Mouse (Mus musculus) ES-Bruce4 (cell line): Measurements from ENCODE around the gene Ptges3. TPM values are rescaled to one million over a fixed set of nuclear protein-coding genes. Genes with fewer than 3 reads are reported as not detected.
"Not testable (repeated sequence)": the region's sequence is repeated elsewhere in the genome, so short reads cannot be mapped to it uniquely, and the experiment has no call there.

Experiments used
- H3K27ac ChIP-seq: 2 replicates; pipeline ENCODE4 v1.5.1; 2012; ENCODE audit warnings: low read length, inconsistent platforms; ENCODE audit not compliant: insufficient read depth
- H3K27me3 ChIP-seq: 2 replicates; pipeline ENCODE4 v1.6.1; 2012; ENCODE audit warnings: mild to moderate bottlenecking, low read length, inconsistent platforms; ENCODE audit not compliant: control insufficient read depth, poor library complexity, insufficient read depth, severe bottlenecking
- H3K36me3 ChIP-seq: 2 replicates; pipeline ENCODE4 v1.6.1; 2012; ENCODE audit warnings: inconsistent platforms, mild to moderate bottlenecking, low read length, moderate library complexity; ENCODE audit not compliant: control insufficient read depth, poor library complexity, insufficient read depth, severe bottlenecking
- H3K4me1 ChIP-seq: one replicate; pipeline ENCODE4 v1.8.1; 2011; ENCODE audit warnings: low read length; ENCODE audit not compliant: control insufficient read depth, insufficient read depth
- H3K4me3 ChIP-seq: 2 replicates; pipeline ENCODE4 v1.5.1; 2011; ENCODE audit warnings: low read depth, mild to moderate bottlenecking, low read length
- H3K9ac ChIP-seq: 2 replicates; pipeline ENCODE4 v1.6.1; 2012; ENCODE audit warnings: low read depth, mild to moderate bottlenecking, inconsistent platforms; ENCODE audit not compliant: poor library complexity, severe bottlenecking
- H3K9me3 ChIP-seq: replicated peaks from 2 replicates; pipeline ENCODE4 v1.6.1; 2012; ENCODE audit warnings: mild to moderate bottlenecking, low read length, inconsistent platforms; ENCODE audit not compliant: control insufficient read depth, poor library complexity, insufficient read depth, severe bottlenecking
- CTCF ChIP-seq: IDR thresholded peaks from one replicate; pipeline ENCODE4 v1.8.1; 2011; ENCODE audit warnings: low read depth, low read length
- EP300 ChIP-seq: IDR thresholded peaks from 2 replicates; pipeline ENCODE4 v1.6.1; 2011; ENCODE audit warnings: low read depth, low read length; ENCODE audit not compliant: insufficient read depth
- POLR2A ChIP-seq: IDR thresholded peaks from one replicate; pipeline ENCODE4 v1.8.1; 2011; ENCODE audit warnings: low read length; ENCODE audit not compliant: insufficient read depth
- polyA plus RNA-seq: library from polyadenylated mRNA; stranded (reverse); fragments of >200 nt; gene quantifications from 2 replicates; pipeline ENCODE4 v1.2.4, GENCODE M21; 2011; ENCODE audit warnings: low read depth; ENCODE audit not compliant: missing spikeins, insufficient read depth, insufficient read length

Ptges3 gene
- polyA plus RNA-seq, 1 experiment: 788 TPM

DNA sequence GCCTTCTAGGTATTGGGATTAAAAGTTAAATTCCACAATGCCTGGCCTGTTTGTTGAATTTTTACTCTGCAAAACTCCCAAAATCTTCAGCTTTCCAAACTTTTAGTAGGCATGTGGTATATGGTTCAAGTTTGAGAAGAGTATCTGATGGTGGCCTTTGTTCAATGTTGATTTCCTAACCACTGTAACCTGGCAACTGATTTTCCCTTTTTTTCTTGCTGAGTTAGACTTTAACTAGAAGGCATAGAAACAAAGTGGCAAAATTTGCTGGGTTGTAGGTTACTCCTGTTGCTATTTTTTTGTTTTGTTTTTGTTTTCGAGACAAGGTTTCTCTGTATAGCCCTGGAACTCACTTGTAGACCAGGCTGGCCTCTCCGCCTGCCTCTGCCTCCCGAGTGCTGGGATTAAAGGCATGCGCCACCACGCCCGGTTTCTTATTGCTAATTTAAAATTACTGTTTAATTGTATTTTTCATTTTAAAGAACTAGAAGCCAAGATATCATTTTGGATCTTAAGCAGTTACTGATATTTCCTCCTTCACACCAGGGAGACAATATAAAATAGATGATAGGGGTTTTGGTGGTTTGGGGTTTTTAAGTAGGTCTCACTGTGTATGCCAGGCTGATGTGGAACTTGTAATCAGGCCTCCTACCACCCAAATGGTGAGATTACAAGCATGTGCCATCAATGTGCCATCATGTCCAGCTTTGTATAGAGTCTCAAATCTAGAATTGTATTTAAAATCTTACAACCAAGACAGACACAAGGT lies 3.7 kb downstream of the Ptges3 start:
- Histone ChIP-seq H3K27me3 (no peaks in the 10 kb centered on the region), H3K27ac (no peak overlapping the region), H3K4me3 (no peak overlapping the region), H3K9ac (peak overlapping the region; percentile 61), H3K36me3 (peaks cover 33% of the 10 kb centered on the region), H3K4me1 (peaks cover 2% of the 10 kb centered on the region), H3K9me3 (no peaks in the 10 kb centered on the region)
- TF ChIP-seq EP300 (no peak), POLR2A (no peak), CTCF (no peak)

DNA sequence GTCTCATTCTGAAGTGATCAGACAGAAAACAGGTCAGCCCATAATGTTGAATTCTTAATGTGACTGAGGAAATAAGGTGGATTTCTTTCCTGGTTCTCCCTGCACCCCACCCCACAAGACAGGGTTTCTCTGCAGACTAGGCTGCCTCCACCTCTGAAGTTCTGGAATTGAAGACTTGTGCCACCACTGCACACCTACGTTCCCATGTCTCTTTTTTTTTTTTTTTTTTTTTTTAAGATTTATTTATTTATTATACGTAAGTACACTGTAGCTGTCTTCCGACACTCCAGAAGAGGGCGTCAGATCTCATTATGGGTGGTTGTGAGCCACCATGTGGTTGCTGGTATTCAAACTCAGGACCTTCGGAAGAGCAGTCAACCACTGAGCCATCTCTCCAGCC lies 7.3 kb downstream of the Ptges3 start:
- TF ChIP-seq CTCF (no peak), EP300 (no peak), POLR2A (no peak)
- H3K9me3 ChIP-seq: no peaks in the 10 kb centered on the region
- peaks cover 2% of the 10 kb centered on the region for H3K4me1 ChIP-seq
- no peaks in the 10 kb centered on the region for H3K27me3 ChIP-seq
- no peak overlapping the region for H3K27ac ChIP-seq
- peak overlapping the region; percentile 38 for H3K4me3 ChIP-seq
- 0 out of 2 replicates have a peak overlapping the region, but pooled peaks have one; percentile 44 for H3K9ac ChIP-seq
- peaks cover 55% of the 10 kb centered on the region for H3K36me3 ChIP-seq

DNA sequence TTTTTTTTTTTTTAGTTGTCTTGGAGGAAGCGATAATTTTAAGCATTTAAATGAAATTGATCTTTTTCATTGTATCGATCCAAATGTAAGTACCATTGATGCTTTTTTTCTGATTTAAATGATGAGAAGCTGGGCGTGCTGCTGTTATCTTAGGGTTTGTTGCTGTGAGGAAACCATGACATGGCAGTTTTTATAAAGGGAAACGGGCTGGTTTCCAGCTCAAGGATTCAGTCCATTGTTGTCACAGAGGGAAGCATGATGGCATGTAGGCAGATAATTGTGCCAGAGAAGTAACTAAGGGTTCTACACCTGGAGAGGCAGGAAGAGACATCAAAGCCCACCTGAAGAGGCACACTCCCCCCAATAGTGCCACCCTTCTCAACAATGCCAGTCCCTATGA lies 10.4 kb downstream of the Ptges3 start:
- H3K36me3 ChIP-seq: peaks cover 67% of the 10 kb centered on the region
- no peak for TF ChIP-seq EP300
- TF ChIP-seq CTCF: no peak
- TF ChIP-seq POLR2A: no peak
- no peak overlapping the region for H3K4me3 ChIP-seq
- no peak overlapping the region for H3K9ac ChIP-seq
- no peaks in the 10 kb centered on the region for H3K9me3 ChIP-seq
- no peaks in the 10 kb centered on the region for H3K27me3 ChIP-seq
- 0 out of 2 replicates have a peak overlapping the region, but pooled peaks have one; percentile 6 for H3K27ac ChIP-seq
- H3K4me1 ChIP-seq: peaks cover 2% of the 10 kb centered on the region

- H3K27me3 ChIP-seq, H3K4me3 ChIP-seq, H3K9ac ChIP-seq, H3K9me3 ChIP-seq, H3K27ac ChIP-seq, H3K4me1 ChIP-seq: not testable (repeated sequence)
- peaks cover 76% of the 10 kb centered on the region for H3K36me3 ChIP-seq
Measured at GRCm38 (mm10) chr10:128070432-128070831, 11.7 kb downstream of the Ptges3 start.

- H3K4me3 ChIP-seq, H3K27me3 ChIP-seq, H3K9me3 ChIP-seq, H3K27ac ChIP-seq, H3K9ac ChIP-seq, H3K4me1 ChIP-seq: not testable (repeated sequence)
- peaks cover 31% of the 10 kb centered on the region for H3K36me3 ChIP-seq
Measured at GRCm38 (mm10) chr10:128078269-128078668, 19.5 kb downstream of the Ptges3 start.

GRCm38 (mm10) chr10:128080496-128080895 lies 21.7 kb downstream of the Ptges3 start:
- Histone ChIP-seq H3K9ac (no peak overlapping the region), H3K9me3 (no peaks in the 10 kb centered on the region), H3K4me1 (no peaks in the 10 kb centered on the region), H3K27me3 (no peaks in the 10 kb centered on the region), H3K36me3 (peaks cover 27% of the 10 kb centered on the region), H3K27ac (no peak overlapping the region), H3K4me3 (no peak overlapping the region)
- TF ChIP-seq POLR2A: no peak
- TF ChIP-seq EP300: no peak
- no peak for TF ChIP-seq CTCF
